Mouse (Mus musculus): Measurements from ENCODE around the gene Trub2. TPM values are rescaled to one million over a fixed set of nuclear protein-coding genes. Genes with fewer than 3 reads are reported as not detected.

Trub2 gene
- polyA plus RNA-seq, 1 experiment from 2014 or later = 20.4 TPM

DNA sequence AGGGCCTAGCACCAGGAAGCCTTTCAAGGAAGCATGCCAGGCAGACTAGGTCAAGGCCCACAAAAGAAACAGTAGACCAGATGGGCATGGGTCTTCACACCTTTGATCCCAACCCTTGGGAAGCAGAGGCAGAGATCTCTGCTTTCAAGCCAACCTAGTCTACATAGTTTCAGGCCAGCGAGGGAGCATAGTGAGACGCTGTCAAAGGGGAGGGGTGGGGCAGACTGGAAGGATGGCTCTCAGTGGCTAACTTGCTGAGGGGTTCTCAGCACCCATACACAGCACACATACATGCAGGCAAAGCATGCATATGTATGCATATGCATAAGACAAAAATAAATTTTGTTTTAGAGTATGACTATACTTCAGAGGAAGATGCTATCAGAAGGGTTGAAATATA, 31.1 kb upstream of the Trub2 start:
- Histone ChIP-seq H3K9me3 (ENCODE audit: control insufficient read depth, low read length) (no peaks in the 10 kb centered on the region), H3K4me2 (ENCODE audit: low read depth, low read length) (peak overlapping the region; percentile 90), H3K4me1 (ENCODE audit: control insufficient read depth, insufficient read depth, low read length) (peaks cover 5% of the 10 kb centered on the region; the same call in 1 of the 2 replicates), H3K27ac (replicated peaks; ENCODE audit: low read depth, low read length) (peak overlapping the region; percentile 93), H3K9ac (ENCODE audit: low read depth, low read length) (no peak overlapping the region), H3K27me3 (replicated peaks; ENCODE audit: control insufficient read depth, insufficient read depth, low read length) (no peaks in the 10 kb centered on the region), H3K4me3 (ENCODE audit: low read depth, low read length) (0 out of 2 replicates have a peak overlapping the region, but pooled peaks have one; percentile 44), H3K36me3 (ENCODE audit: control insufficient read depth, insufficient read depth, low read length) (peaks cover 24% of the 10 kb centered on the region; the same call in 1 of the 2 replicates)
- ATAC-seq (ENCODE audit: low read depth) (no peak), DNase-seq (ENCODE audit: low spot score) (no peak)
- WGBS = 25% methylated on average over 2 of the region's 2 CpGs

- Histone ChIP-seq H3K9ac (ENCODE audit: low read depth, low read length) (no peak overlapping the region), H3K9me3 (ENCODE audit: control insufficient read depth, low read length) (no peaks in the 10 kb centered on the region), H3K27me3 (replicated peaks; ENCODE audit: control insufficient read depth, insufficient read depth, low read length) (no peaks in the 10 kb centered on the region), H3K27ac (replicated peaks; ENCODE audit: low read depth, low read length) (no peak overlapping the region; the same call in 1 of the 2 replicates), H3K4me3 (ENCODE audit: low read depth, low read length) (no peak overlapping the region), H3K36me3 (ENCODE audit: control insufficient read depth, insufficient read depth, low read length) (peaks cover 39% of the 10 kb centered on the region), H3K4me2 (ENCODE audit: low read depth, low read length) (peak overlapping the region; percentile 18; the same call in 1 of the 2 replicates), H3K4me1 (ENCODE audit: control insufficient read depth, insufficient read depth, low read length) (peaks cover 5% of the 10 kb centered on the region; the same call in 1 of the 2 replicates)
- WGBS = 35% methylated on average over 8 of the region's 8 CpGs
- ATAC-seq (ENCODE audit: low read depth) (peak; percentile 73), DNase-seq (ENCODE audit: low spot score) (peak; percentile 86)
Observed at GRCm38 (mm10) chr2:29817426-29818232, 29.3 kb upstream of the Trub2 start.

DNA sequence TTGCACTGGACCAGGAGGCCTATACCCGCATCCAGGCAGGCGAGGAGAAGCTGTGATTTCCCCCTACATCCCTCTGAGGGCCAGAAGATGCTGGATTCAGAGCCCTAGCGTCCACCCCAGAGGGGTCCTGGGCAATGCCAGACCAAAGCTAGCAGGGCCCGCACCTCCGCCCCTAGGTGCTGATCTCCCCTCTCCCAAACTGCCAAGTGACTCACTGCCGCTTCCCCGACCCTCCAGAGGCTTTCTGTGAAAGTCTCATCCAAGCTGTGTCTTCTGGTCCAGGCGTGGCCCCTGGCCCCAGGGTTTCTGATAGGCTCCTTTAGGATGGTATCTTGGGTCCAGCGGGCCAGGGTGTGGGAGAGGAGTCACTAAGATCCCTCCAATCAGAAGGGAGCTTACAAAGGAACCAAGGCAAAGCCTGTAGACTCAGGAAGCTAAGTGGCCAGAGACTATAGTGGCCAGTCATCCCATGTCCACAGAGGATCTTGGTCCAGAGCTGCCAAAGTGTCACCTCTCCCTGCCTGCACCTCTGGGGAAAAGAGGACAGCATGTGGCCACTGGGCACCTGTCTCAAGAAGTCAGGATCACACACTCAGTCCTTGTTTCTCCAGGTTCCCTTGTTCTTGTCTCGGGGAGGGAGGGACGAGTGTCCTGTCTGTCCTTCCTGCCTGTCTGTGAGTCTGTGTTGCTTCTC, 27.5 kb upstream of the Trub2 start:
- WGBS = 81% methylated on average over 11 of the region's 11 CpGs
- Histone ChIP-seq H3K9ac (ENCODE audit: low read depth, low read length) (no peak overlapping the region), H3K4me1 (ENCODE audit: control insufficient read depth, insufficient read depth, low read length) (peaks cover 3% of the 10 kb centered on the region; the same call in 1 of the 2 replicates), H3K9me3 (ENCODE audit: control insufficient read depth, low read length) (no peaks in the 10 kb centered on the region), H3K4me2 (ENCODE audit: low read depth, low read length) (no peak overlapping the region), H3K27ac (replicated peaks; ENCODE audit: low read depth, low read length) (no peak overlapping the region), H3K27me3 (replicated peaks; ENCODE audit: control insufficient read depth, insufficient read depth, low read length) (no peaks in the 10 kb centered on the region), H3K4me3 (ENCODE audit: low read depth, low read length) (no peak overlapping the region), H3K36me3 (ENCODE audit: control insufficient read depth, insufficient read depth, low read length) (peaks cover 57% of the 10 kb centered on the region)
- no peak for ATAC-seq (ENCODE audit: low read depth)
- DNase-seq (ENCODE audit: low spot score) = no peak

- H3K36me3 ChIP-seq (ENCODE audit: control insufficient read depth, insufficient read depth, low read length) = peaks cover 35% of the 10 kb centered on the region
- peak overlapping the region; percentile 87 for H3K4me2 ChIP-seq (ENCODE audit: low read depth, low read length)
- H3K4me1 ChIP-seq (ENCODE audit: control insufficient read depth, insufficient read depth, low read length) = peaks cover 7% of the 10 kb centered on the region
- H3K27ac ChIP-seq (replicated peaks; ENCODE audit: low read depth, low read length) = no peak overlapping the region
- WGBS = 25% methylated on average over 6 of the region's 6 CpGs
- peak overlapping the region; percentile 77 for H3K4me3 ChIP-seq (ENCODE audit: low read depth, low read length)
- no peak for ATAC-seq (ENCODE audit: low read depth)
- peak overlapping the region; percentile 84 for H3K9ac ChIP-seq (ENCODE audit: low read depth, low read length)
- H3K9me3 ChIP-seq (ENCODE audit: control insufficient read depth, low read length) = no peaks in the 10 kb centered on the region
- H3K27me3 ChIP-seq (replicated peaks; ENCODE audit: control insufficient read depth, insufficient read depth, low read length) = no peaks in the 10 kb centered on the region
- no peak for DNase-seq (ENCODE audit: low spot score)
Observed at GRCm38 (mm10) chr2:29803400-29803831, 15.1 kb upstream of the Trub2 start.

DNA sequence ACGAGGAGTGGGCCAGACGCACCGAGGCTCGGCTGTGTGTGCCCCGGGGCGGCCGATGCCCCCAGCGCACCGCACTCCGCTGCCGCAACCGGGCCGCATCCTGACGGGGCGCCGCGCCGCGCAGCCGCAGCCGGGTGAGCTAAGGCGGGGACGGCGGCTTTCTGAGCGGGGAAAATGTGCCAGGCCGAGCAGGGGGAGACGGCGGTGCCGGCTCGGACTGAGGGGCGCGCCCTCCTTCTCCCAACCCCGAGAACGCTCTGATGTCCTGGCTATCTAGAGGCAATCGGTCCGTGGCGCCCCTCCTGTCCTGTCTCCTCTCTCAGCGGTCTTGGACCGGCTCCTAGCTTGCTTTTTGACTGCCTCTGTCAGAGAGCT, 14.5 kb upstream of the Trub2 start:
- Histone ChIP-seq H3K4me3 (ENCODE audit: low read depth, low read length) (peak overlapping the region; percentile 77), H3K9me3 (ENCODE audit: control insufficient read depth, low read length) (no peaks in the 10 kb centered on the region), H3K9ac (ENCODE audit: low read depth, low read length) (peak overlapping the region; percentile 84), H3K27me3 (replicated peaks; ENCODE audit: control insufficient read depth, insufficient read depth, low read length) (no peaks in the 10 kb centered on the region), H3K27ac (replicated peaks; ENCODE audit: low read depth, low read length) (peak overlapping the region; percentile 75), H3K4me2 (ENCODE audit: low read depth, low read length) (peak overlapping the region; percentile 87), H3K4me1 (ENCODE audit: control insufficient read depth, insufficient read depth, low read length) (peaks cover 7% of the 10 kb centered on the region), H3K36me3 (ENCODE audit: control insufficient read depth, insufficient read depth, low read length) (peaks cover 29% of the 10 kb centered on the region)
- ATAC-seq (ENCODE audit: low read depth) (peak; percentile 76), DNase-seq (ENCODE audit: low spot score) (no peak)
- no CpG with 5 or more reads among the region's 39 CpGs for WGBS

GRCm38 (mm10) chr2:29802075-29802826, 13.9 kb upstream of the Trub2 start, which contains the start of gene Slc27a4:
Gene Slc27a4 (plus strand): TSS chr2:29802634.
- Histone ChIP-seq H3K4me2 (ENCODE audit: low read depth, low read length) (peak within 1 kb of the TSS; percentile 87), H3K36me3 (ENCODE audit: control insufficient read depth, insufficient read depth, low read length) (peaks cover 26% of the 10 kb centered on the region), H3K9me3 (ENCODE audit: control insufficient read depth, low read length) (no peaks in the 10 kb centered on the region), H3K4me1 (ENCODE audit: control insufficient read depth, insufficient read depth, low read length) (peaks cover 7% of the 10 kb centered on the region), H3K4me3 (ENCODE audit: low read depth, low read length) (peak within 1 kb of the TSS; percentile 77), H3K27me3 (replicated peaks; ENCODE audit: control insufficient read depth, insufficient read depth, low read length) (no peaks in the 10 kb centered on the region), H3K9ac (ENCODE audit: low read depth, low read length) (peak within 1 kb of the TSS; percentile 84), H3K27ac (replicated peaks; ENCODE audit: low read depth, low read length) (peak within 1 kb of the TSS; percentile 75)
- WGBS = 6% methylated on average over 17 of the region's 28 CpGs
- peak; percentile 99 for ATAC-seq (ENCODE audit: low read depth)
- peak; percentile 96 for DNase-seq (ENCODE audit: low spot score)

- ATAC-seq (ENCODE audit: low read depth) (no peak), DNase-seq (ENCODE audit: low spot score) (no peak)
- H3K9ac ChIP-seq (ENCODE audit: low read depth, low read length) = no peak overlapping the region
- H3K36me3 ChIP-seq (ENCODE audit: control insufficient read depth, insufficient read depth, low read length) = peaks cover 49% of the 10 kb centered on the region
- no peaks in the 10 kb centered on the region for H3K4me1 ChIP-seq (ENCODE audit: control insufficient read depth, insufficient read depth, low read length)
- no peak overlapping the region for H3K27ac ChIP-seq (replicated peaks; ENCODE audit: low read depth, low read length)
- WGBS = 100% methylated on average over 2 of the region's 2 CpGs
- H3K4me3 ChIP-seq (ENCODE audit: low read depth, low read length) = no peak overlapping the region
- no peaks in the 10 kb centered on the region for H3K27me3 ChIP-seq (replicated peaks; ENCODE audit: control insufficient read depth, insufficient read depth, low read length)
- no peaks in the 10 kb centered on the region for H3K9me3 ChIP-seq (ENCODE audit: control insufficient read depth, low read length)
- H3K4me2 ChIP-seq (ENCODE audit: low read depth, low read length) = no peak overlapping the region
Observed at GRCm38 (mm10) chr2:29792772-29793487, 4.6 kb upstream of the Trub2 start.

Data from embryonic facial prominence, embryonic 14.5 days (tissue).